Mouse (Mus musculus) megakaryocyte, embryonic 14.5 days (primary cell): ENCODE results near the gene Dcdc2a. TPM values are rescaled to one million over a fixed set of nuclear protein-coding genes. Genes with fewer than 3 reads are reported as not detected.

Experiments
- H3K27me3 ChIP-seq: replicated peaks from 2 replicates; pipeline ENCODE3; 2012; ENCODE audit warnings: inconsistent platforms
- H3K36me3 ChIP-seq: replicated peaks from 2 replicates; pipeline ENCODE3; 2012; ENCODE audit warnings: low read length, inconsistent platforms, mixed read lengths
- H3K4me1 ChIP-seq: 2 replicates; pipeline ENCODE4 v1.6.1; 2012; ENCODE audit warnings: inconsistent platforms
- H3K4me3 ChIP-seq: replicated peaks from 2 replicates; pipeline ENCODE3; 2012; ENCODE audit warnings: moderate library complexity, mild to moderate bottlenecking, inconsistent platforms
- H3K9me3 ChIP-seq: 2 replicates; pipeline ENCODE4 v1.6.1; 2012; ENCODE audit warnings: inconsistent platforms
- FLI1 ChIP-seq: IDR thresholded peaks from 2 replicates; pipeline ENCODE4 v1.6.1; 2012; ENCODE audit warnings: low read length, inconsistent platforms, mixed read lengths
- GATA1 ChIP-seq: IDR thresholded peaks from 3 replicates; pipeline ENCODE4 v1.6.1; 2012; ENCODE audit warnings: mixed read lengths, low read length, inconsistent platforms, borderline replicate concordance
- polyA plus RNA-seq: library from polyadenylated mRNA; stranded (reverse); fragments of >175 nt; gene quantifications from 2 replicates; pipeline ENCODE4 v1.2.3, GENCODE M21; 2012; ENCODE audit warnings: low replicate concordance; ENCODE audit not compliant: insufficient read depth

Gene Dcdc2a
- polyA plus RNA-seq, 1 experiment: not detected

GRCm38 (mm10) chr13:25122740-25123335, 67.0 kb downstream of the Dcdc2a start:
- Histone ChIP-seq H3K4me3 (no peak overlapping the region), H3K36me3 (no peaks in the 10 kb centered on the region), H3K4me1 (no peaks in the 10 kb centered on the region), H3K27me3 (peaks cover 1% of the 10 kb centered on the region), H3K9me3 (no peaks in the 10 kb centered on the region)
- TF ChIP-seq FLI1 (no peak), GATA1 (no peak)

DNA sequence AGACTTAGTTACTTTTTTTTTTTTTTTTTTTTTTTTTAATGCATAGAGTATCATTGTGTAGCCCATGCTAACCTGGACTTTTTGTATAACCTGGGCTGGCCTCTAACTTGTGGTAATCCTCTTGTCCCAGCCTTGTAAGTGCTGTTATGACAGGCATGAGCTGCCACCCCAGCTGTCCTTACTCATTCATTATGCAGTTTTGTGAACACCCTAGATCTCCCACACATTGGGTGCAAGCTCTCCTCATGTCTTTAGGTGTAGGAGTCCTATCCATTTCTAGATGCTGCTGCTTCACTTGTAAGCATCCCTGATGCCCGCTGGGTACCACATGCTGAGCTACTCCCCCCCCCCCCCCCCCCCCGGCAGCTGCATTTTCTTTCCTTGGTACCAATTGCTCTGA, 71.4 kb downstream of the Dcdc2a start:
- Histone ChIP-seq H3K36me3 (no peaks in the 10 kb centered on the region), H3K27me3 (no peaks in the 10 kb centered on the region), H3K9me3 (no peaks in the 10 kb centered on the region), H3K4me1 (no peaks in the 10 kb centered on the region), H3K4me3 (no peak overlapping the region)
- TF ChIP-seq FLI1 (no peak), GATA1 (no peak)

GRCm38 (mm10) chr13:25127806-25128205, 72.0 kb downstream of the Dcdc2a start:
- Histone ChIP-seq H3K9me3 (no peaks in the 10 kb centered on the region), H3K4me3 (no peak overlapping the region), H3K4me1 (no peaks in the 10 kb centered on the region), H3K36me3 (no peaks in the 10 kb centered on the region), H3K27me3 (no peaks in the 10 kb centered on the region)
- no peak for TF ChIP-seq FLI1
- TF ChIP-seq GATA1: no peak

DNA sequence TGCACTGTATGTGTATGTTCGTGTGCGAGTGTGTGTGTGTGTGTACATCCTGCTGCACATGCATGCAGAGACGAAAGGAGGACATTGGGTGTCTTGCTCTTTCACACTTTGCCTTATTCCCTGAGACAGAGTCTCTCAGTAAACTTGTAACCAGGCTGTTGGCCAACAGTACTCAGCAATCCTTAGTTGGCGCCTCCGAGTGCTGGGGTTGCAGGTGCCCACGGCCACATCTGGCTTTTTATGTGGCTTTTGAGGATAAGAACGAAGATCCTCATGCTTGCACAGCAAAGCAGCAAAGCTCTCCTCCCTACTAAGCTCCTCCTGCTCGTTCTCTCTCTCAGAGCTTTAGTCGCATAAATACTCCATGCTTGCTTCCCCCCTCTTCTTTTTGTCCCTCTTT, 73.0 kb downstream of the Dcdc2a start:
- no peaks in the 10 kb centered on the region for H3K36me3 ChIP-seq
- TF ChIP-seq FLI1 (no peak), GATA1 (no peak)
- H3K27me3 ChIP-seq: no peaks in the 10 kb centered on the region
- no peaks in the 10 kb centered on the region for H3K4me1 ChIP-seq
- H3K4me3 ChIP-seq: no peak overlapping the region
- no peaks in the 10 kb centered on the region for H3K9me3 ChIP-seq

DNA sequence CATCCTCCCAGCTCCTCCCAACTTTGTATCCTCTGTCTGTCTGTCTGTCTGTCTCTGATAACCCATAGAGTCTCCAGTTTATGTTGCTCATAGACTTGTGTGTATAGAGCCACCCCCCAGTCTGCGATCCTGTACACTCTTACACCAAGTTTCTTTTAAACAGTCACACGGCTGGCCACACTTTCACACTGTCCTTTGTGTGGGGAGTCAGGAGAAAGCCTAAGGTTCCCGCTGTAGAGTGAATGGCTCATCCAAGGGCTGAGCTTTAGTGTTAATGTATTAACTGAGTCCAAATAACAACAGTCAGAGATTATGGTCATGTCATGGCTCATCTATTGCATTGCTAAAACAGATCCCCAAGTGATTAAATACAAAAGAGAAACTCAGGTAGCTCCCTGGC, 87.3 kb downstream of the Dcdc2a start:
- Histone ChIP-seq H3K36me3 (no peaks in the 10 kb centered on the region), H3K27me3 (no peaks in the 10 kb centered on the region), H3K4me1 (no peaks in the 10 kb centered on the region), H3K4me3 (no peak overlapping the region), H3K9me3 (peaks cover 18% of the 10 kb centered on the region)
- no peak for TF ChIP-seq FLI1
- no peak for TF ChIP-seq GATA1

DNA sequence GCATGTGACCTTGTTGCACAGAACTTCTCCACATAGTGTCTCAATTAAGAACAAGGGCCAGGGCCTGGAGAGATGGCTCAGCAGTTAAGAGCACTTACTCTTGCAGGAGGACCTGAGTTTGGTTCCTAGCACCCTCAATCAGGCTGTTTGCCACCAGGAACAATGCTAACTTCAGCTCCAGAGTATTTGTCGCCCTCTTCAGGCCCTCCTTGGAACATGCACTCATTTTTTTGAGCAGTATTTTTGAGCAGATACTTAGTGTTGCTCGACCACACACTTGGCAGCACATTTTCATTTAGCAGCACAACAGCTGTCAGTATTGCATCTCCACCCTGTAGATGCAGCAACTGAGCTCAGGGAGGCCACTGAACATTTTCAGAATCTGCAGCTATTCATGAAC, 88.3 kb downstream of the Dcdc2a start:
- no peak for TF ChIP-seq GATA1
- TF ChIP-seq FLI1: no peak
- Histone ChIP-seq H3K4me1 (no peaks in the 10 kb centered on the region), H3K4me3 (no peak overlapping the region), H3K36me3 (no peaks in the 10 kb centered on the region), H3K27me3 (no peaks in the 10 kb centered on the region), H3K9me3 (peaks cover 18% of the 10 kb centered on the region)

GRCm38 (mm10) chr13:25146232-25146631, 90.4 kb downstream of the Dcdc2a start:
- peaks cover 21% of the 10 kb centered on the region for H3K9me3 ChIP-seq
- TF ChIP-seq FLI1 (no peak), GATA1 (no peak)
- H3K4me3 ChIP-seq: no peak overlapping the region
- H3K4me1 ChIP-seq: no peaks in the 10 kb centered on the region
- no peaks in the 10 kb centered on the region for H3K36me3 ChIP-seq
- no peaks in the 10 kb centered on the region for H3K27me3 ChIP-seq

GRCm38 (mm10) chr13:25150154-25150781, 94.5 kb downstream of the Dcdc2a start:
- Histone ChIP-seq H3K36me3 (no peaks in the 10 kb centered on the region), H3K9me3 (peaks cover 9% of the 10 kb centered on the region; the same call in 1 of the 2 replicates), H3K27me3 (no peaks in the 10 kb centered on the region), H3K4me1 (no peaks in the 10 kb centered on the region), H3K4me3 (no peak overlapping the region)
- no peak for TF ChIP-seq GATA1
- TF ChIP-seq FLI1: no peak

- Histone ChIP-seq H3K4me1 (no peaks in the 10 kb centered on the region), H3K36me3 (no peaks in the 10 kb centered on the region), H3K9me3 (peaks cover 3% of the 10 kb centered on the region; the same call in 1 of the 2 replicates), H3K4me3 (no peak overlapping the region), H3K27me3 (no peaks in the 10 kb centered on the region)
- no peak for TF ChIP-seq FLI1
- no peak for TF ChIP-seq GATA1
Measured at GRCm38 (mm10) chr13:25150861-25151260, 95.1 kb downstream of the Dcdc2a start.

DNA sequence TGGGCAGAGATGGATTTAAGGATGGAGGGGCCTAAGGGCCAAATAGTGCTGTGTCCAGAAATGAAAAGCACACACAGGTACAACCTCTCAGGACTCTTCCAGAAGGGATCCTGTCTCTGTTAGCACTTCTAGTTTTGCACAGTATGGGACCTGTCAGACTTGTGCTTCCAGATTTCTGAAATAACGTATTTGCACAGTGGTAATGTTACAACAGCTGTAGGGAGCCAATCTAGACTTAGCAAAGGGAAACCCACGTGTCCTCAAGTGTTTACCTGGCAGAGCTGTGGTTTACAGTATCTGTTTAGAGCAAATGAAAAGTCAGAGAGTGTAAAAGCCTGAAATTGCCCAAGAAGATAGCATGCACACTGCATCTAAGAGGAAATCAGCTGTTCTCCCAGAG, 104.1 kb downstream of the Dcdc2a start:
- Histone ChIP-seq H3K4me3 (no peak overlapping the region), H3K27me3 (no peaks in the 10 kb centered on the region), H3K9me3 (no peaks in the 10 kb centered on the region), H3K4me1 (no peaks in the 10 kb centered on the region), H3K36me3 (no peaks in the 10 kb centered on the region)
- TF ChIP-seq FLI1: no peak
- no peak for TF ChIP-seq GATA1
